Mouse (Mus musculus) megakaryocyte-erythroid progenitor cell, adult 5-6 weeks (primary cell): Measurements from ENCODE around the gene Cask. TPM values are rescaled to one million over a fixed set of nuclear protein-coding genes. Genes with fewer than 3 reads are reported as not detected.

Experiments used
- ATAC-seq: replicated peaks from 2 replicates; pipeline ENCODE4 v1.8.0; 2016; ENCODE audit warnings: mild to moderate bottlenecking, inconsistent platforms; ENCODE audit not compliant: severe bottlenecking, poor library complexity, low FRiP score, low TSS enrichment
- total RNA-seq, 2 experiments: library from RNA; stranded (forward) in 1 of 2; stranded (reverse) in 1 of 2; fragments of 200-1000, 215-1000 nt in 1 of 2; fragments of >200 nt in 1 of 2; fragmentation: Nextera tagmentation in 1 of 2; gene quantifications; 2 replicates each; pipeline ENCODE4 v1.2.3; 2014 to 2017

Gene Cask
- total RNA-seq, 2 experiments from 2014 or later, result 3.6 to 5.4 TPM

DNA sequence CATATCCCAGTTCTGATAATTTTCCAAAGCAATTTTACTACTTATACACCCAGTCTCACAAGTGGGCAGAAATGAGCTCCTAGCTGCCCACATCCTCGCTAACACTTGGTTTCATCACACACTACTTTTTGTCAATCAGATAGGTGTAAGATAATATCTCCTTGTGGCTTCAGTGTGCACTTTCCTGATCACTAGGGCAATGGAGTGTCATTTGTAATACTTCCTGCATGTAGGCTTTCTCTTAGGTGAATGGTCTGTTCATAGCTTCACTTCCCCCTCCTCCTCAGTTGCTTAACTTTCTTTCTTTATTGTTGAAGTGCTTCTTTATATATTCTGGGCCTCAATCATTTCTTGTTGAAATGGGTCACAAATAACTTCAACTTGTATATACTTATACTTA lies 198.9 kb downstream of the Cask start:
- ATAC-seq, result no peak

DNA sequence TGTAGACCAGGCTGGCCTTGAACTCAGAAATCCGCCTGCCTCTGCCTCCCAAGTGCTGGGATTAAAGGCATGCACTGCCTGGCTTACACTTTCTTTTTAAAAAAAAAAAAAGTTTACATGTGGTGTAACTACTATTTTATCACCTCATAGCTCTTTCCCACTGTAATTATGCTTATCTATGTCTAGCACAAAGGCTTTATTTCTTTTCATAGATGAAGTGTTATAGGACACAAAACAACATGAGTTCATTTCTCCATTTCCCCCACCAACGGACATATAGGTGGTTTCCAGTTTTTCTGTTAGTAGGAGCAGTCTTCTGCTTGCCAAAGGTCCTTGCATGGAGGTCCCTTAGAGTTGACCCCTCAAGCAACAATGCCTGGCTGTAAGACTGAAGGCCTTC lies 199.3 kb downstream of the Cask start:
- peak; percentile 72 for ATAC-seq

- no peak for ATAC-seq
These were observed 212.3 kb downstream of the Cask start for GRCm38 (mm10) chrX:13638894-13639293.

GRCm38 (mm10) chrX:13636398-13636797 lies 214.8 kb downstream of the Cask start:
- ATAC-seq, result no peak

- ATAC-seq, result no peak
These were observed 219.4 kb downstream of the Cask start, which contains the start of gene Gpr34 for GRCm38 (mm10) chrX:13631599-13632283. Gene Gpr34, plus strand, starts transcription at chrX:13632089.

DNA sequence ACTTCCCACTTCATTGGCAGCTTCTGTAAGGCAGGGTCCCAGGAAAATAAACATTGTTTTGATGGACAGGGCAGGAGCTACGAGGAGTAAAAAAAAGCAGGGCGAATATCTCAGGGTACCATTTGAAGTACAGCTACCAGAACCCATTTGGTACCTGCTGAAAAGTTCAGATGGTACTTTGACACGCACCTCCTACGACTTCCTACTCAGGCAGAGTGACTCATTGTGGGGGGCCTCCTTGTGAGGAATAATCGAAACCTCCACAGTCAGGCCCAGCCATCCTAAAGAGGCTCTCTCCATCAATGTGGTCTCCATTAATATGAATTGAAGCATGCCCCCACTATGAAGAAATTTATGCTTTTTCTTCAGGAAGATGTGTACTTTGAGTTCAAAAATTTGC lies 228.5 kb downstream of the Cask start:
- ATAC-seq, result no peak

DNA sequence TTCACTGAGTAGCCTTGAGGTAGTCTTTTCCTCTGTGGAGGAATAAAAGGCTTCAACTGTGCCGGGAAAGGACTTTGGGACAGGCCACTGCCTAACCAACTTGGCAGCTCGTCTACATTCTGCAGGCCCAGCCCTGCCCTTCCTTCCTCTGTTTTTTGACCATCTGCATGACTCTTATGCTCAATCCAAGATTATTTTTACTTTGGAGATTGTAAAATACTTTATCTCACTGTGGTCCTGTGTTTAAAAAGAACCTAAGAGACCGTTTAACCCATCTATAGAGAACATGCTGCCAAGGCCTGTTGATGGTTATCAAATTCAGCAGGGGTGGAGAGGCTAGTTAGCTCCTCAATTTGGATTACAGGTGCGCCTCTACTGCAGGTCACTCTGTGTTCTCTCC lies 229.7 kb downstream of the Cask start:
- ATAC-seq, result no peak

- no peak for ATAC-seq
These were observed 232.7 kb downstream of the Cask start for GRCm38 (mm10) chrX:13618476-13618875.

GRCm38 (mm10) chrX:13617294-13617693 lies 233.9 kb downstream of the Cask start:
- no peak for ATAC-seq

DNA sequence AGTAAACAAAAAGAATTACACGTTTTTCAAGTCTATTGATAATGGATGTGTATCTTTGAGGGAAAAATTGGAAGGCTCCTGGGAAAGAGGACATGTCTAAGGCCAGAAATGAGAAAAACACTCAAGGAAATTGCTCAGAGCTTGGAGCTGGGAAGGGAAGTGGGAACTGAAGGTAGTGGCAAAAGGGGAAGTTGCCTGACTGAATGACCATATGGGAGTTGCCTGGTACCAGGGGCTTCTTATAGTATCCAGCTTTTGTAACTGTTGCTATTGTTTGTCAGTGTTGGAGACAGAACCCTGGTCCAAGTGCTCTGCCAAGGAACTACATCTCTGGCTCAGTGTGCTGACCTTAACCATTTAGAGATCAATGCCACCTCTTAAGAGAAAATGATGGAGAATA lies 234.4 kb downstream of the Cask start:
- ATAC-seq, result no peak

GRCm38 (mm10) chrX:13612115-13612514 lies 239.1 kb downstream of the Cask start:
- ATAC-seq, result no peak

DNA sequence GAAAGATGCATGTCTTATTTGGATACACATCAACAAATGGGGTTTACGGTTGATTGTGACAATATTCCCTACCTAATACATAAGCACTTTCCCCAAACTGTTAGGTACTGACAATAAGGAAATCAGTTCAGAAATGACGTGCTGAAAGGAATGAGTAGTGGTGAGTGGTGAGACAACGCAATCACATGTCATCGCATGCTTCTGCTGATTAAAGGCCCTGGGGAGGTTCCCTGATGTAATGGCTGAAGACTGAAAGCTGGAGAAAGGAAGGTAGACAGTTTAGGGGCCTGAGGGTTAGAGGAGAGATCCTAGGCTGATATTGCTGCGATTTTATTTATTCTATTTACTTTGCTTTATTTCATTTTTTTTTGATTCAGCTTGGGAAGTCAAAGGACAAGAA lies 240.1 kb downstream of the Cask start:
- no peak for ATAC-seq

GRCm38 (mm10) chrX:13607752-13608151 lies 243.4 kb downstream of the Cask start:
- no peak for ATAC-seq

GRCm38 (mm10) chrX:13606741-13607140 lies 244.4 kb downstream of the Cask start:
- ATAC-seq, result no peak

DNA sequence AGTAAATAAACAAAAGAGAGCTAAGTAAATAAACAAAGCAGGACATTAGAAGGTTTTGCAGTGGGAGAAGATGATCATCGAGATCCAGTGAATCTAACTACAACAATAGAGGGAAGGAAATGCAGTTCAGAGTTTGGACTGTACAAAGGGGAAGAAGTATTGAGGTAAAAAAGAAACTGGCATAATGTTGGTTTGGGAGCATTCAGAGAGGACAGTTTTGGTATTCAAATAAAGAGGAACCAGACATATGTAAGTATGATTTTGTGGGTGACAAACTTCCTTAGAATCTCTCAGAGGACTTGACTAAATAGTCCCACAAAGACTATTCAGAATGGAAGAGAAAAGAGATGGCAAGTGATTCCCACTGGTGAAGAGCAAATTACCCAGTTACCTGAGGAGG lies 251.2 kb downstream of the Cask start:
- ATAC-seq, result no peak

GRCm38 (mm10) chrX:13599373-13599772 lies 251.8 kb downstream of the Cask start:
- ATAC-seq, result no peak

DNA sequence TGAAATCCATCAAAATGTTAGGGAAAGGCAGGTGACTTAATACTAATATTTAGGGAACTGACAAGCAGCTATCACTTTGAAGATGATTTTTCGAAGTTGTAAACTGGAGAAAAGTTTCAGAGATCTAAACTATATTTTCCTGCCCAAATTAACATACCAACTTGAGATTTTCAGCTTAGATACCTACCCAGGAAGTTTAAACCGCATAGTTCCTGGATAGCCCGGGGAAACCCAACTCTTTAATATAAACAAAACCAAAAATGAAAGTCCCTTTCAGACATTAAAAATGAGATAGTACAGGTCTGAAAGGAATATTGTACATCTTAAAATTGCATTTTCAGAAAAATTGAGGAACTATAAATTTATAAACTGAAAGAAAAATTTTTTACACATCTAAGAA lies 273.5 kb downstream of the Cask start:
- ATAC-seq, result no peak

- peak; percentile 75; the same call in 1 of the 2 replicates for ATAC-seq
These were observed 274.6 kb downstream of the Cask start for GRCm38 (mm10) chrX:13576606-13577005.

DNA sequence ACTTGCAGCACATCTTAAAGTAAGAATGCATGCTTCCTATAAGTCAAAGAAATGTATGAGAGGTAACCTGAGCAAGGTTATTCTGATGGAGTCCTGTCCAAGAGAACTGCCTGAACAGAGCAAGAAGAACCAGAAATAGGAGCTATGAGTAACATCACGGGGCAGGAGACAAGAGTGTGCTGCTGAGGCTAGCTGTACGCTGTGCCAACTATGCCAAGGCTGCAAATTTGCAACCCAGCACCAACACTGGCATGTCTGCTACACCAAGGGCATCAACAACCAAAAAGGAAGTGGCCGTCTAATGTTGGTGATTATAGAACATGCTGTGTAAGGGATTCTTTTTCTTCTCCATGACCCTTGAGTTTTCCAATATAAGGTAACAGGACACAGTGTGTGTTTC lies 276.3 kb downstream of the Cask start:
- no peak for ATAC-seq

DNA sequence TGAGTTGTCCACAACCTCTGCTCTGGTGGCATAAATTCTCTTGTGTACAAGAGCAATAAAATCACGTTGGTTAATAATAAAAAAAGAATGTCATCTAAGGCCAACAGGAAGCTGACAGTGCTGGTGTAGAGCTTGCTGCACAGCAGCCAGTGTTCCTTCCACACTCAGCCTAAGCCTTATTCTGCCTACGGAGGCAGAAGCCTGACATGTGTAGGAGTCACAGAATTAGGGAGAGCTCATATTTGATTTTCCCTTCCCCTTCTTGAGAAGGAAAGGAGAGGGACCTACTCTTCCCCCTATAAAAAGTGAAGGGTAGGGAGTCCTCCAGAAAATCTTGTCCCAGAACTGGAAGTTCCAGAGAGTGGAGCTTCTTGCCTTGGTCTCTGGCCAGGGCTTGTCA lies 276.9 kb downstream of the Cask start:
- ATAC-seq, result no peak

GRCm38 (mm10) chrX:13554504-13554903 lies 296.7 kb downstream of the Cask start:
- no peak for ATAC-seq

GRCm38 (mm10) chrX:13552288-13552687 lies 298.9 kb downstream of the Cask start:
- no peak for ATAC-seq
